Mouse (Mus musculus): ENCODE measurements around the gene Gnai1.
"Not testable (repeated sequence)": the region's sequence is repeated elsewhere in the genome, so short reads cannot be mapped to it uniquely, and the experiment has no call there.

Gene Gnai1

GRCm38 (mm10) chr5:18360281-18360819 lies at the start of gene Gnai1:
Gene Gnai1 (minus strand): TSS chr5:18360355.
- in situ Hi-C loops (cut with MboI): no loop called here

- in situ Hi-C loops (cut with MboI): no loop called here
Observed at GRCm38 (mm10) chr5:18367864-18368263, 7.7 kb upstream of the Gnai1 start.

DNA sequence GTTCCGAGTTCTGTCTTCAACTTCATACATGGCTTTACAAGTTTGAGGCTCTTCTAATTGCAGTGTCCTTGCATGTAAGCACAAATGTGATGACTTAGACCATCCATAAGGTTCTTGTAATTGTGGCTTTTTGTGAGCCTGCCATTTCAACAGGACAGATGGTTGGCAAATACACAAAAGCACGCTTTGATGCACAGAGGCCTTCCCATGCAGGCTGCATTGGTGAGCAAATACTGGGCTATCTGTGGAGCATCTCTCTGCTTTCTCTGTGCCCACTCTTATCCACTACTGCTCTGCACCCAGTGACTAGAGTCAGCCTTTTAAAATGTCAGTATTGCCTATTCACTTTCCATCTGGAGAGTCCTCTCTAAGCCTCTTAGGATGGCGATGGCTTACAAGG lies 5.3 kb upstream of the Gnai1 start:
- in situ Hi-C loops (cut with MboI): no loop called here

DNA sequence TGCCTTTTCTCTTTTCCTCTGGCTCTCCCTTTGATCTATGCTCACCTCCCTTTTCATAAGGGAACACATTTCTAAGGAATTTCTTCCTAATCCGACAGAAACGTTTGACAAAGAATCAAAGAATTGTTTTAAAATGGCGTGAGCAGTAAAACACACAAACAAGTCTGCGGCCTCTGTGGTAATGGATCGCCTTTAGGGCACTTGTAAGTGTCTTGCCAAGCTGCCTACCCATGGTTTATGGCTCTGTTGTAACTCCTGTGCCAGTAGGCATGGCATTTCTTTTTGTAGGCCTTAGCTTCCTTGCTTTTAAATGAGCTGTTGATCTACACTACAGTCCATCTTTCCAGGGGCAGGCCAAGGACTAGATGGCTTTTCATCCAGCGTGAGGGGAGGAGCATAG lies 801 bp upstream of the Gnai1 start:
- in situ Hi-C loops (cut with MboI): no loop called here

DNA sequence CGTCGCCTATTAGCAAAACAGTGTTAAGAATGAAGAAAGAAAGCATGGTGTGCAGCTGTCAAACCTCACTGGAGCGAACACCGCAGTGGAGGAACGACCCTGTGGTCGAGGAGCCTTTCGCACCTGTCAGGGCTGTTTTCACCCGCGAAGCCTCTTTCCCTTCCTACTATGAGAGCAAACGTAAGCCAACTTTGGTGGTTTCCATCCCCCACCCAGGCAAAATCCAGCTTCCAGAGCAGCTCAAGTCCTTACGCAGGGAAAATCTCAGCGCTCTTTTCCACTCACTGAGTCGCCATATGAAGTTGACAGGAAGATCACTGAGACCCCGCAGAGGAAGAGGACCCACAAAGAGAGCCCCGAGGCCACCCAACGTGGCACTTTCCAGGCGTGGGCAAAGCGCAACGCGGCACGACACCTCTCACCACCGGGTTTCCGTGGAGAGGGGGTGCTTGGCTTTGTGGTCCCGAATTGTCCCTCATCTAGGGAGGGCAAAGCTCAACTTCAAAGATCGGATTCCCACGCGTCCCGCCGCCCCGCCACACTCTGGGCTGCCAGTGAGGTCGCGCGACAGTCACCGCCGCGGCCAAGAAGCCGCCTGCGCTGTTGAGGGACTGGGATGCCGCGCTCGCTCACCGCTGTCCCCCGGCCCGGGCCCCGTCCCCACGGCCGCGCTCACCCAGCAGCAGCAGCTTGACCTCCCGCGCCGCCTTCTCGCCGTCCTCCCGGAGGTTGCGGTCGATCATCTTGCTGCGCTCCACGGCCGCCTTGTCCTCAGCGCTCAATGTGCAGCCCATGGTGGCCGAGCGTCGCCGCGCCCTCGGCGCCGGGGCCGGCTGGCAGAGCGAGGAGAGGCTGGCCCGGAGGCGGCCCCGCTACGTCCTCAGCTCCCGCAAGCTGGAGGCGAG lies 527 bp downstream of the Gnai1 start:
- in situ Hi-C loops (cut with MboI): no loop called here

DNA sequence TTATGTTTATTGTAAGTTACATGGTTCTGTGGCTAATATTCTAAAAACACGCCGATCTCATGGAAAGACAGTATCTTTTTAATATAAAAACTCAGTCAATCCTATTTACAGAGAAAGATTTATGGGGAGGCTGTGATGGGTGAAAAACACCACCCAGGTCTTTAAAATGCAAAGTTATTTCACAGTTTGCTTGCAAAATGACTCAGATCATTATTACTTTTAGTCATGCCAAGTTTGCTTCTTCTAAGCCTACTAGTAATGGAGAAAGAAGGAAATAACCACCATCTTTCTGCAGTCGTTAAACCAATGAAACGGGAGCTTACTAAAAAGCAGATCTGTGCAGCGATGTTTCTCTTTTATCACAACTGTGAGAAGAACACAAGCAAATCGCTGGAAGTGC lies 1.4 kb downstream of the Gnai1 start:
- in situ Hi-C loops (cut with MboI): no loop called here

DNA sequence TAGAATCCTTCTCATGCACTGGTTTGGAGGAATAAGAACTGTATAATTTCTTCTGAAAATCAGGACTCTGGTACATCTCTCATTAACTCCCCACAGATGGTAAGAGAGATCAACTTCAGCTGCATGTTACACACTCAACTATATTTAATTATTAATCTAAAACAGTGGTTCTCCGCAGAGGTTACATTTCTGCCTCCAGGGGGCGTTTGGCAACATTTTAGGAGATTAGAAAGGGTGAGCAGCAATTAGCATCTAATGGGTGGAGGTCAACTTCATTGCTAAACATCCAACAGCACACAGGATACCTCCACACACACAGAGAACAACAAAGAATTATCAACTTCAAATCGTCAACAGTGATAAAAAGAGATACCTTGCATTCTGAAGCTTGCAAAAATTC lies 2.0 kb downstream of the Gnai1 start:
- in situ Hi-C loops (cut with MboI): no loop called here

DNA sequence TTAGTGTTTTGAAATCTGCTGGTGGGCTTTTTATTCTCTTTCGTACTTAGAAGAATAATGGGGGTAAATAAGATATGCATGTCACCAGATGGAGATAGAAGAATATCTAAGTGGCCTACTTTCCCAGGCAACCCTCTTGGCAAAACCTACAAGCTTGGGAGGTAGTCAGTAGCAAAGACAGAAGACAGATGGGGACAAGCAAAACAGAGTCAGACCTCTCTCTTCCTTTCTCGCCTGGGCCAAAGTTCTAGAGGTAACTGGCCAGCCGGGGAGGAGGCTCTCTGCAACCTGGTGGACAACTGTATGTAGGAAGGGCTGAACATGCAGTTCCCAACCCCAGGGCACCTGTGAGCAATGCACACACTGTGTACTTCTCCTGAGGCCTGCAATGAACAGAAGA lies 12.9 kb downstream of the Gnai1 start:
- in situ Hi-C loops (cut with MboI): no loop called here

DNA sequence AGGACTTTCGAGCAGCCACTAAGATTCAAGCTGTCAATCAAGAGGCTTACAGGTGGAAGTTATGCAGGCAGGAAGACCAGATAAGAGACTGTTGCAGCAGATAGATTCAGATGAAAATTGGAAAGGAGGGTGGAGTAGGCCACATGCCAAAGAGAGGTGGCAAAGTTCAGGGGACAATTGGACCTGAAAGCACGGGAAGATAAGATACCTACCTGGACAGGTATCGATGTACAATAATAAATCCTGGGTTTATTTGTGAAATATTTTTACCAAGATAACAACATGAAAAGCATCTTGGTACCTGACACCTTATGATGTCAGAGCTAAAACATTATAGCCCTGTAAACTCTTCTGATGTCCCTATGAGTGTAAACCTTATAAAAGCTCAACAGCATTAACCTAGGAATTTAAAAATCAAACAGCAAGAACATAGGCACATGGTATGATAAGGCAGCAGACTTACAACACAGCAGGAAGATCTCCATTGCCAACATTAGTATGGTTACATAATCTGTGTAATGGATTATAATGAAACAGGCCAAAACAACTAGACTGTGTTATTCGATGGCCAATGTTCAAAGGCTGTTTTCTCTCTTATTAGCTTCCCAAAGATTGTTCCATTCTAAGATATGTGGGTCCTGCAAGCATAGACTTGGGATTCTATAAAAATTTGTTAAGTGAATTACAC lies 16.6 kb downstream of the Gnai1 start:
- in situ Hi-C loops (cut with MboI): no loop called here

GRCm38 (mm10) chr5:18342765-18343454 lies 17.2 kb downstream of the Gnai1 start:
- in situ Hi-C loops (cut with MboI): no loop called here

DNA sequence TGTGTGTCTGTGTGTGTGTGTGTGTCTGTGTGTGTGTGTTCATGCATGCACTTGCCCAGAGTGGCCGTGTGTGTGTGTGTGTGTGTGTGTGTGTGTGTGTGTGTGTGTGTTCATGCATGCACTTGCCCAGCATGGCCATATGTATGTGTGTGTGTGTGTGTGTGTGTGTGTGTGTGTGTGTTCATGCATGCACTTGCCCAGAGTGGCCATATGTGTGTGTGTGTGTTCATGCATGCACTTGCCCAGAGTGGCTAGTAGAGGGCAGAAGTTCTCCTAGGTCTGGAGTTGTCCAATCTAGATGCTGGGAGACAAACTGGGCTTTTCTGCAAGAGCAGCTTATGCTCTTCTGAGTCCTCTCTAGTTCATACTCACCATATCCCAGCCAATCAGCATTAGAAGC lies 18.3 kb downstream of the Gnai1 start:
- in situ Hi-C loops (cut with MboI): not testable (repeated sequence)

DNA sequence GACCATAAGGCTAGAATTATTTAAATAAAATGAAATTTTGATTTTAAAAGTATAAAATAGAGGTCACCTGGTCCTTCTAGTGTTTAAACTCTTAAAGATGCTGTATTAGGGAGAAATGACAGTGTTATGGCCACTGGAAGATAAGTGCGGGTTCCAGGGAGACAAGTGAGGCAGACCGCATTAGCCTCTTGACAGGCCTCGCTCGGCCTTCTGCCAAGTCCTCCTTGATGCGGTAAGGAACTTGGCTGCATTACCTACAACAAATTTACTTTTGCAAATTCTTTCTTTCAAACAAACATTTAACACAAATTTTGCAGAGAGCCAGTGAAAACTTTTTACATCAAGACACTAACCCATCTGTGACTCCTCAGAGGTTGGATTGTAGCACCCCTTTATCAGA lies 27.9 kb downstream of the Gnai1 start:
- in situ Hi-C loops (cut with MboI): no loop called here

DNA sequence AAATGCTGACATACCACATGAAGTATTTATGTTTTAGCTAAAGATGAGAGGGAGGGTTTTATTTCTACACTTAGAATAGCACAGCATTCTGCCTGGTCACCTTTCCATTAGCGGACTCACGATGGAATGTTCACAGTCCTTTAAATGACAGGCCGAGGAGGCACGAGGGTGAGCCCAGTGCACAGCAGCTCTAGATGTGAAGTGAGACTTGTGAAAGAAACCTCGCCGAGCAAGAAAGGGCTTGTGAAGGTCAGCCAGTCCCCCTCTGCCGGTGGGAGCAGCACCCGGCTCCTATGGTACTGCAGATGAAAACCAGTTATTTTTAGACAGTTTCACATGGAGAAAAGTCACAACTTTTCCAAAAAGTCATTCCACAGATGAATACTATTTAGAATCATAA lies 29.4 kb downstream of the Gnai1 start:
- in situ Hi-C loops (cut with MboI): no loop called here

DNA sequence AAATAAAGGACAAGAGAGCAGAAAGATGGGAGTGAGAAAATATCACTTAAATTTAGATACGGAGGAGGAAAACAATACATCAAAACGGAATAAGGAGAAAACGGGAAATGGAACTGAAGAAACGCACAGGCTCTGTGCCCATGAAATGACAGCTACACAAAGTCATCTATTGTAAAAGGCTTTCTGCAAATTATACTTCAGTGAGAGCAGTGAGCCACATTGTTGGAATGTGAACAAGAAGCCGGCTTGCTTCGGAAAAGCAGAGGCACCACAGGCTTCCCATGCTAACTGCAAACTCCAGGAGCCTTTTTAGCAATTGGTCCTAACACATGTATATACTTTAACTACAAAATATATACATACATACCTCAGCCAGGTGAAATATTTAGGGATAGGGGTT lies 34.0 kb downstream of the Gnai1 start:
- in situ Hi-C loops (cut with MboI): no loop called here

DNA sequence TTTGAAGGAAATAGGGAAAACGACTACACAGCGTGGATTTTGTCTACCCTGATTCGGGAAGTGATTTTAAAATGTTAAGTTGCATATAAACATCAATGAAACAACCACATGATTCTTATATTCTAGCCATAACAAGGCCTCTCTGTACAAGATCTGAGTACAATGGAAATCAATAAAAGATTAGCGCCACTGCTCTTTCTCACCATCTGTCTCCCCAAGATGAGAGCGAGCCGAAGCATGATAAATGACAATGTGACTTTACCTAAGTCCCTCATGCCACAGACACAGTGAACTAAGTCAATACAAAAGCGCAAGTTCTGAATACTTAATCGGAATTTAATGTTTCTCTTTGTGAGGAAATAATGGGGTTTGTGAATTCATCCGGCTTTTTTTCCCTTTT lies 36.6 kb downstream of the Gnai1 start:
- in situ Hi-C loops (cut with MboI): no loop called here

- in situ Hi-C loops (cut with MboI): no loop called here
Observed at GRCm38 (mm10) chr5:18321661-18322060, 38.5 kb downstream of the Gnai1 start.

DNA sequence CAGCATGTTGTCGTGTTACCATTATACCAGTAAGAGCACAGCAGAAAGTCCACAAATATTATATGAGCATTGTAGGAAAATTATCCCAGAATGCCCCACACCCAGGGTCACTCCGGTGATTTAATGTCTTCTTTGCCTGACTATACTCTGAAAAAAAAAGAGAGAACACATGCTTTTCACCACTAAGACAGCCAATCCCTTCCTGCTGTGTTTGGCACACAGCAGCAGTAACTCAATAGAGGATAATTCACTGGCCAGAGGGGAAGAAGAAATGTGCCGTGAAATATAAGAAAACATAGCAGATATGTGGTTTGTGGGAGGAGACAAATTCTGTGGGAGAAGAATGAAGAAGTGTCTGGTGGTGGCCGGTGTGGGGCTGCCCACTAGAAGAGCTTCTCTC lies 41.3 kb downstream of the Gnai1 start:
- in situ Hi-C loops (cut with MboI): no loop called here

DNA sequence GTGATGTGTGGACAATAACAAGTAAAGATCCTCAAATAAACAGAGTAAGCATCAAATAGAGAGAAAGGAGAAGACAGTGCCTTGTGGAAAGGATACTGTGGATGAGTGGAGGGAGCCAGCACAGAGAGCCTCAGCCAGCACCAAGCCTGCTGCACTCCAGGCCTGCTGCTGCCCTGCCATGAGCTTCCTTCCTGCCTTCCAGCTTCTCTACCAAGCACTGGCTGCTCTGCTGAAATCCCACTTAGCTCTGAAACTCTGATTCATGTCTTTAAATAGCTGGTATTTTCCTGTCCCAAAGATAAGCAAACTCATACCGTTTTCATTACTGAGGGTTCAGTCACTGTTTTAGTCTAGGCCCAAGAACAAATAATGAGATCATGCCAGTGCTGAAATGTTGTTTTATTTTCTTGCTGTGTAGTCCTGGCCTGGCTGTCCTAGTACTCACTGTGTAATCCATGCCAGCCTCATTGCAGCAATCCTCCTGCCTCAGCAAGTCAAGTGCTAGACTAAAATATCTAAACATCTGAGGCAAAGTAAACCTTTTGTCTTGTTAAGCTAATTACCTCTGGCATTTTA lies 52.8 kb downstream of the Gnai1 start:
- in situ Hi-C loops (cut with MboI): no loop called here

GRCm38 (mm10) chr5:18296584-18296983 lies 63.6 kb downstream of the Gnai1 start:
- in situ Hi-C loops (cut with MboI): no loop called here

GRCm38 (mm10) chr5:18292744-18293143 lies 67.4 kb downstream of the Gnai1 start:
- in situ Hi-C loops (cut with MboI): no loop called here

GRCm38 (mm10) chr5:18289530-18289929 lies 70.6 kb downstream of the Gnai1 start:
- in situ Hi-C loops (cut with MboI): no loop called here

- in situ Hi-C loops (cut with MboI): no loop called here
Observed at GRCm38 (mm10) chr5:18288694-18289093, 71.5 kb downstream of the Gnai1 start.
